Mouse (Mus musculus): Measurements from ENCODE around the gene Sorl1.

GRCm38 (mm10) chr9:41953486-41953885, 170.6 kb downstream of the Sorl1 start:
- peak; percentile 42; the same call in 1 of the 2 replicates for TF ChIP-seq CTCF (IDR thresholded peaks at IDR 0.05; ENCODE audit: low read depth, low read length)
- TF ChIP-seq POLR2A (IDR thresholded peaks at IDR 0.05; ENCODE audit: borderline replicate concordance, low read depth, low read length) = no peak

Data from bone marrow macrophage, adult 2 months (primary cell).